Mouse (Mus musculus) lung, postnatal 0 days (tissue): Measurements from ENCODE around the gene Cacng8.

Experiments used
- CTCF ChIP-seq: IDR thresholded peaks from 2 replicates; pipeline ENCODE4 v1.5.1; 2016; ENCODE audit warnings: antibody characterized with exemption, mild to moderate bottlenecking
- EP300 ChIP-seq: IDR thresholded peaks from 2 replicates; pipeline ENCODE4 v1.6.1; 2016; ENCODE audit warnings: antibody characterized with exemption, mild to moderate bottlenecking, control low read depth

GRCm38 (mm10) chr7:3422051-3422450 is 31.6 kb downstream of the Cacng8 start:
- TF ChIP-seq CTCF = no peak
- no peak for TF ChIP-seq EP300
